Mouse (Mus musculus): Measurements from ENCODE around the gene Ttll2.
"Not testable (repeated sequence)": the region's sequence is repeated elsewhere in the genome, so short reads cannot be mapped to it uniquely, and the experiment has no call there.

DNA sequence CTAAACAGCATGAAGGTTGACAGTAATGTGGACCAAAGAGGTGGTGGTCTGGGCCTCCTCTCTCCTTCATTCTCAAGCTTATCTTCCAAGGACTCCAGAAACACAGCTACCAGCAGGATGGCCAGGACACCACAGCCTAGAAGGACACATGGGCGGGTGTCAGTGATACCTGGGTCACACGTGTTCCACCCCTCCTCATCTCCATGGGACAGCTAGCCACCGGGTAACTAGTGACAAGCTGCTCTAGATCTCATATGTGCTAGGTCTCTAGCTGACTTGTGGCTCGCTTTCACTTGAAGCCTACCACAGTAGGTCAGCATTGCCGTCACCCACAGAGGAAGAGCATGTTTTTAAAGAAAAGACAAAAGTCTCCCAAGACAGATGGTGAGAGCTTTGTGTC is 19.4 kb upstream of the Ttll2 start, which contains the start of gene Gm49630:
- not testable (repeated sequence) for TF ChIP-seq CTCF (IDR thresholded peaks at IDR 0.05; ENCODE audit: low read depth, low read length); GATA1 (IDR thresholded peaks at IDR 0.05; ENCODE audit: borderline replicate concordance, low read length); POLR2AphosphoS5 (IDR thresholded peaks at IDR 0.05; ENCODE audit: insufficient replicate concordance, low read depth, low read length)

Measured in G1E (cell line).